Mouse (Mus musculus) ES-Bruce4 (cell line): ENCODE results near the gene Nutf2-ps1. TPM values are rescaled to one million over a fixed set of nuclear protein-coding genes. Genes with fewer than 3 reads are reported as not detected.
"Not testable (repeated sequence)": the region's sequence is repeated elsewhere in the genome, so short reads cannot be mapped to it uniquely, and the experiment has no call there.

Source experiments
- H3K27ac ChIP-seq: 2 replicates; pipeline ENCODE4 v1.5.1; 2012; ENCODE audit warnings: low read length, inconsistent platforms; ENCODE audit not compliant: insufficient read depth
- H3K27me3 ChIP-seq: 2 replicates; pipeline ENCODE4 v1.6.1; 2012; ENCODE audit warnings: mild to moderate bottlenecking, low read length, inconsistent platforms; ENCODE audit not compliant: control insufficient read depth, poor library complexity, insufficient read depth, severe bottlenecking
- H3K36me3 ChIP-seq: 2 replicates; pipeline ENCODE4 v1.6.1; 2012; ENCODE audit warnings: inconsistent platforms, mild to moderate bottlenecking, low read length, moderate library complexity; ENCODE audit not compliant: control insufficient read depth, poor library complexity, insufficient read depth, severe bottlenecking
- H3K4me1 ChIP-seq: one replicate; pipeline ENCODE4 v1.8.1; 2011; ENCODE audit warnings: low read length; ENCODE audit not compliant: control insufficient read depth, insufficient read depth
- H3K4me3 ChIP-seq: 2 replicates; pipeline ENCODE4 v1.5.1; 2011; ENCODE audit warnings: low read depth, mild to moderate bottlenecking, low read length
- H3K9ac ChIP-seq: 2 replicates; pipeline ENCODE4 v1.6.1; 2012; ENCODE audit warnings: low read depth, mild to moderate bottlenecking, inconsistent platforms; ENCODE audit not compliant: poor library complexity, severe bottlenecking
- H3K9me3 ChIP-seq: replicated peaks from 2 replicates; pipeline ENCODE4 v1.6.1; 2012; ENCODE audit warnings: mild to moderate bottlenecking, low read length, inconsistent platforms; ENCODE audit not compliant: control insufficient read depth, poor library complexity, insufficient read depth, severe bottlenecking
- CTCF ChIP-seq: IDR thresholded peaks from one replicate; pipeline ENCODE4 v1.8.1; 2011; ENCODE audit warnings: low read depth, low read length
- EP300 ChIP-seq: IDR thresholded peaks from 2 replicates; pipeline ENCODE4 v1.6.1; 2011; ENCODE audit warnings: low read depth, low read length; ENCODE audit not compliant: insufficient read depth
- POLR2A ChIP-seq: IDR thresholded peaks from one replicate; pipeline ENCODE4 v1.8.1; 2011; ENCODE audit warnings: low read length; ENCODE audit not compliant: insufficient read depth
- polyA plus RNA-seq: library from polyadenylated mRNA; stranded (reverse); fragments of >200 nt; gene quantifications from 2 replicates; pipeline ENCODE4 v1.2.4, GENCODE M21; 2011; ENCODE audit warnings: low read depth; ENCODE audit not compliant: missing spikeins, insufficient read depth, insufficient read length

Nutf2-ps1 gene
- polyA plus RNA-seq, result 418 and 422 TPM in 2 replicates

DNA sequence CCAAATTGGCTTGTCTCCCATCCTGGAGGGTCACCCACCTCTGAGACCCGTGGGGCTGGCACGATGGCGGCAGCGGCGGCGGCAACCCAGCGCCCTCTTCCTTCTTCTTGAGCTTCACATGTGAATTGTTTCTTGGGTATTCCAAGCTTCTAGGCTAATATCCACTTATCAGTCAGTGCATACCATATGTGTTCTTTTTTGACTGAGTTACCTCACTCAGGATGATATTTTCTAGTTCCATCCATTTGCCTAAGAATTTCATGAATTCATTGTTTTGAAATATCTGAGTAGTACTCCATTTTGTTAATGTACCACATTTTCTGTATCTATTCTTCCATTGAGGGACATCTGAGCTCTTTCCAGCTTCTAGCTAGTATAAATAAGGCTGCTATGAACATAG, at the start of gene Nutf2-ps1:
Gene Nutf2-ps1 (minus strand): TSS at position 101 of the 400 bp plus-strand sequence.
- not testable (repeated sequence) for H3K27ac ChIP-seq, H3K4me3 ChIP-seq, H3K36me3 ChIP-seq, H3K4me1 ChIP-seq, H3K9ac ChIP-seq, H3K27me3 ChIP-seq
- peaks cover 18% of the 10 kb centered on the region for H3K9me3 ChIP-seq

GRCm38 (mm10) chr19:53638041-53638440, 49.2 kb upstream of the Nutf2-ps1 start:
- Histone ChIP-seq H3K9ac (no peak overlapping the region), H3K27me3 (no peaks in the 10 kb centered on the region), H3K4me3 (no peak overlapping the region), H3K9me3 (no peaks in the 10 kb centered on the region), H3K4me1 (no peaks in the 10 kb centered on the region), H3K36me3 (peaks cover 68% of the 10 kb centered on the region), H3K27ac (no peak overlapping the region)
- no peak for TF ChIP-seq POLR2A
- TF ChIP-seq CTCF, result no peak
- no peak for TF ChIP-seq EP300

GRCm38 (mm10) chr19:53621681-53622080, 32.8 kb upstream of the Nutf2-ps1 start:
- no peaks in the 10 kb centered on the region for H3K9me3 ChIP-seq
- H3K27ac ChIP-seq, result no peak overlapping the region
- H3K27me3 ChIP-seq, result no peaks in the 10 kb centered on the region
- H3K36me3 ChIP-seq, result peaks cover 68% of the 10 kb centered on the region
- no peak overlapping the region for H3K4me3 ChIP-seq
- no peaks in the 10 kb centered on the region for H3K4me1 ChIP-seq
- no peak overlapping the region for H3K9ac ChIP-seq
- TF ChIP-seq EP300 (no peak), CTCF (no peak), POLR2A (no peak)

DNA sequence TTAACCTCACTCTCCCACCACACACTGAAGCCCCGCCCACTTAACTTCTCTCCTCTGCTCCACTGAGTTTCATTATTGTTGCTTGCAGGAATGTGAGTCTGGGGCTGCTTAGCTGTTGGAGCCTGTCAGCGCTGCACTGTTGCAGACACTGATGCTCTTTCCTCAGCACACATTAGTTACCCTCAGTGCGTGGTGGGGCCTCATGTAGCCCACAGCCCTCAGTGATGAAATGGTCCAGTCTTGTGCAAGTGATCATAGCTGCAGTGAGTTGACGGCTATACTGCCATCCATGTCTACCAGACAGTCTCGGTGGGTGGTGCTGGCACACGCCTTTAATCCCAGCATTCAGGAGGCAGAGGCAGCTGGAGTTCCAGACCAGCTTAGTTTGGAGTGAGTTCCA, 20.1 kb upstream of the Nutf2-ps1 start:
- Histone ChIP-seq H3K27ac (no peak overlapping the region), H3K9ac (no peak overlapping the region), H3K4me3 (no peak overlapping the region), H3K9me3 (no peaks in the 10 kb centered on the region), H3K27me3 (no peaks in the 10 kb centered on the region), H3K36me3 (peaks cover 22% of the 10 kb centered on the region), H3K4me1 (no peaks in the 10 kb centered on the region)
- no peak for TF ChIP-seq EP300

DNA sequence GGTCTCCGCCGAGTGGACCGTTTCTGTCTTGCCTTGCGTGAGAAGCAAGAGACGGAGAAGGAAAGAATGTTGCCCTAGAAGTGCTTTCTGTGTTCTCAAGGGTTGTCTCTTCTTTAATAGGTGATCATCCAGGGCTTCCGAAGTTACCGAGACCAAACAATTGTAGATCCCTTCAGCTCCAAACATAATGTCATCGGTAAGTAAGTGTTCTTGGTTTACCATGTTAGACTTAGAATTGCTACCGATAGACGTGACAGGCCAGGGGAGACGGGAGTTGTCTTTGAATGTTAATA, 12.4 kb upstream of the Nutf2-ps1 start:
- Histone ChIP-seq H3K9me3 (peaks cover 7% of the 10 kb centered on the region), H3K4me3 (peak overlapping the region; percentile 95), H3K27ac (no peak overlapping the region), H3K36me3 (peaks cover 22% of the 10 kb centered on the region), H3K27me3 (no peaks in the 10 kb centered on the region), H3K9ac (peak overlapping the region; percentile 96), H3K4me1 (no peaks in the 10 kb centered on the region)
- TF ChIP-seq CTCF (no peak), POLR2A (no peak), EP300 (no peak)

GRCm38 (mm10) chr19:53600549-53601362, 11.9 kb upstream of the Nutf2-ps1 start:
- Histone ChIP-seq H3K27me3 (no peaks in the 10 kb centered on the region), H3K9ac (peak overlapping the region; percentile 96), H3K27ac (peak overlapping the region; percentile 52; the same call in 1 of the 2 replicates), H3K4me1 (no peaks in the 10 kb centered on the region), H3K36me3 (peaks cover 20% of the 10 kb centered on the region), H3K9me3 (peaks cover 12% of the 10 kb centered on the region), H3K4me3 (peak overlapping the region; percentile 95)
- TF ChIP-seq POLR2A (no peak), EP300 (no peak), CTCF (no peak)
